Mouse (Mus musculus) E14TG2a.4 (cell line): ENCODE results near the gene Pum1.

Experiments
- CTCF ChIP-seq: conservative IDR thresholded peaks from 2 replicates; pipeline ENCODE4 v1.5.1; 2014; ENCODE audit warnings: low read length
- NANOG ChIP-seq: IDR thresholded peaks from 2 replicates; pipeline ENCODE4 v1.6.1; 2014; ENCODE audit warnings: borderline replicate concordance, low read length, mixed read lengths
- POU5F1 ChIP-seq: IDR thresholded peaks from 2 replicates; pipeline ENCODE4 v1.6.1; 2014; ENCODE audit warnings: low read length, borderline replicate concordance

DNA sequence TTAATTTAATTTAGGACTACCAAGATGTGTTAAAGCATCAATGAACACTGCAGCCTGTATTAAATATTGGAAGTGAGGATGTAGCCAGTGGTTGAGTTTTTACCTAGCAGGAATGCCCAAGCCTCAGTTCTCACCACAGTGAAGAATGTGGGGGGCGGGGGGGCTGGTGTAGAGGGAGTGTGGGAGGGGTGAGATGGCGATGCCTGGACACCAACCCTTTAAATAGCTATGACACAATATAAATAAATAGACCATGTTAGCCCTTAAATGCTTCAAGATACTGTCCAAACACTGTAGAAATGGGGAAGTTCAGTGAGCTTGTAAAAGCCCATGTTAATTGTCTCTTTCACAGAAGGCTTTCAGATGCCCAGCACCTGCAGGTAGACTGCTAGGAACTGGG, 96.8 kb downstream of the Pum1 start:
- TF ChIP-seq CTCF (no peak), NANOG (no peak), POU5F1 (no peak)
